Mouse (Mus musculus) thymus, adult 2 months (tissue): Measurements from ENCODE around the gene Oxld1. TPM values are rescaled to one million over a fixed set of nuclear protein-coding genes. Genes with fewer than 3 reads are reported as not detected.
"Not testable (repeated sequence)": the region's sequence is repeated elsewhere in the genome, so short reads cannot be mapped to it uniquely, and the experiment has no call there.

Experiments used
- DNase-seq: peaks from one replicate; pipeline ENCODE4 v3.0.0; 2021
- H3K27ac ChIP-seq: fragments of 200-500 bp; 2 replicates; pipeline ENCODE4 v1.5.1; 2012; ENCODE audit warnings: low read length, control low read depth; ENCODE audit not compliant: control insufficient read depth, insufficient read depth
- H3K27me3 ChIP-seq: fragments of 200-500 bp; 2 replicates; pipeline ENCODE4 v1.6.1; 2012; ENCODE audit warnings: mild to moderate bottlenecking, low read length, moderate library complexity, mixed read lengths; ENCODE audit not compliant: control insufficient read depth, insufficient read depth
- H3K36me3 ChIP-seq: fragments of 200-500 bp; 2 replicates; pipeline ENCODE4 v1.6.1; 2012; ENCODE audit warnings: mild to moderate bottlenecking, low read length, moderate library complexity; ENCODE audit not compliant: control insufficient read depth, insufficient read depth
- H3K4me1 ChIP-seq: fragments of 200-500 bp; replicated peaks from 2 replicates; pipeline ENCODE4 v1.6.1; 2012; ENCODE audit warnings: low read length; ENCODE audit not compliant: control insufficient read depth, insufficient read depth
- H3K4me3 ChIP-seq: fragments of 200-500 bp; 2 replicates; pipeline ENCODE4 v1.5.1; 2012; ENCODE audit warnings: mild to moderate bottlenecking, low read length, control low read depth, moderate library complexity; ENCODE audit not compliant: control insufficient read depth, insufficient read depth
- CTCF ChIP-seq: fragments of 200-500 bp; IDR thresholded peaks from 2 replicates; pipeline ENCODE4 v1.5.1; 2012; ENCODE audit warnings: mild to moderate bottlenecking, control low read depth, low read length, moderate library complexity, borderline replicate concordance; ENCODE audit not compliant: control insufficient read depth, poor library complexity, insufficient read depth; ENCODE audit errors: extremely low read depth
- POLR2A ChIP-seq: fragments of 200-500 bp; IDR thresholded peaks from 2 replicates; pipeline ENCODE4 v1.6.1; 2012; ENCODE audit warnings: mild to moderate bottlenecking, low read length, control low read depth, moderate library complexity; ENCODE audit not compliant: control insufficient read depth, poor library complexity, insufficient read depth; ENCODE audit errors: extremely low read depth
- WGBS: fragments of 180-500 bp; shearing (Covaris S2); methylation state at CpG from one replicate; pipeline ENCODE4 v1.1.7; 2018; 5-methylcytosine and 5-hydroxymethylcytosine counted together
- polyA plus RNA-seq: library from polyadenylated mRNA; depleted of rRNA; stranded (reverse); fragments of >200 nt; gene quantifications from 2 replicates; pipeline ENCODE4 v1.2.3, GENCODE M21; 2012; rRNA removed

Gene Oxld1
- polyA plus RNA-seq, 1 experiment, result 17.3 TPM

DNA sequence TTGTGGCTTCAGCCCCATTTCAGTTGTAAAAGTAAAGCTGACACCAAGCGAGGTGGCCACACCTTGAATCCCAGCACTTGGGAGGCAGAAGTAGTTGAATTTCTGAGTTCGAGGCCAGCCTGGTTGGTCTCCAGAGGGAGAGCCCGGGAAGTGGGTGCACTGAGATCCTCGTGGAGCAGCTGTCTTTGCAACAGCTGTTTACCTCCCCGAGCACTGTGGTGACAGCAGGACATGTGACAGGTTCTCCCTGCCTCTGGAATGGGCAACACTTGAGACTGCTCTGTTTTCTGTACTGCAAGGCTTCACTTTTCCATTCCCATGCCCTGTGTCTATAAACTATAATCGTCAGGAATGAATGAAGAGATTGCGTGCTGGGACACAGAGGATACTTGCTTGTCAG is 40.0 kb downstream of the Oxld1 start:
- 94% methylated on average over 7 of the region's 7 CpGs for WGBS
- H3K36me3 ChIP-seq, result peaks cover 75% of the 10 kb centered on the region
- TF ChIP-seq CTCF, result no peak
- TF ChIP-seq POLR2A, result no peak
- no peak for DNase-seq
- H3K4me1 ChIP-seq, result no peaks in the 10 kb centered on the region
- no peaks in the 10 kb centered on the region for H3K27me3 ChIP-seq
- no peak overlapping the region for H3K4me3 ChIP-seq
- H3K27ac ChIP-seq, result no peak overlapping the region

GRCm38 (mm10) chr11:120413621-120414020 is 44.2 kb downstream of the Oxld1 start:
- not testable (repeated sequence) for H3K27ac ChIP-seq, DNase-seq, H3K27me3 ChIP-seq, H3K4me1 ChIP-seq, H3K4me3 ChIP-seq
- peaks cover 81% of the 10 kb centered on the region for H3K36me3 ChIP-seq
- 99% methylated on average over 7 of the region's 10 CpGs for WGBS

Other genes with a start within 250 kb of the Oxld1 start
- 11.0 and 15.1 TPM in 2 replicates for gene Bahcc1, start 225.1 kb downstream of the Oxld1 start, polyA plus RNA-seq
- gene Actg1, start 109.5 kb downstream of the Oxld1 start, polyA plus RNA-seq, result 1,233 and 1,455 TPM in 2 replicates
- gene Fscn2, start 96.5 kb downstream of the Oxld1 start, polyA plus RNA-seq, result 0.19 and 0.37 TPM in 2 replicates
- gene Faap100, start 79.3 kb downstream of the Oxld1 start, polyA plus RNA-seq, result 59.7 and 64.4 TPM in 2 replicates
- 71.4 and 86.4 TPM in 2 replicates for gene Nploc4, start 20.4 kb downstream of the Oxld1 start, polyA plus RNA-seq
- 16.8 and 24.0 TPM in 2 replicates for gene Tspan10, start 15.4 kb downstream of the Oxld1 start, polyA plus RNA-seq
- 0.55 and 0.64 TPM in 2 replicates for gene Pde6g, start 4.6 kb downstream of the Oxld1 start, polyA plus RNA-seq
- 25.6 and 30.1 TPM in 2 replicates for gene Ccdc137, start within 50 bp of the Oxld1 start, polyA plus RNA-seq
- gene Arl16, start 9.5 kb upstream of the Oxld1 start, polyA plus RNA-seq, result 25.9 and 28.4 TPM in 2 replicates
- gene Mrpl12, start 26.5 kb upstream of the Oxld1 start, polyA plus RNA-seq, result 89.6 and 92.3 TPM in 2 replicates
- gene Slc25a10, start 33.8 kb upstream of the Oxld1 start, polyA plus RNA-seq, result 102 and 103 TPM in 2 replicates
- gene Gcgr, start 72.6 kb upstream of the Oxld1 start, polyA plus RNA-seq, result 1.0 TPM in 2 replicates
- gene Mcrip1, start 91.7 kb upstream of the Oxld1 start, polyA plus RNA-seq, result 167 and 191 TPM in 2 replicates
- gene Ppp1r27, start 93.1 kb upstream of the Oxld1 start, polyA plus RNA-seq, result 5.0 and 6.4 TPM in 2 replicates
- 125 and 139 TPM in 2 replicates for gene P4hb, start 115.2 kb upstream of the Oxld1 start, polyA plus RNA-seq
- 1,184 and 1,219 TPM in 2 replicates for gene Arhgdia, start 123.6 kb upstream of the Oxld1 start, polyA plus RNA-seq
- 60.9 and 74.6 TPM in 2 replicates for gene Alyref, start 140.3 kb upstream of the Oxld1 start, polyA plus RNA-seq
- 127 and 140 TPM in 2 replicates for gene Anapc11, start 140.4 kb upstream of the Oxld1 start, polyA plus RNA-seq
- 2.2 and 2.8 TPM in 2 replicates for gene Npb, start 150.4 kb upstream of the Oxld1 start, polyA plus RNA-seq
- 247 and 260 TPM in 2 replicates for gene Pcyt2, start 159.9 kb upstream of the Oxld1 start, polyA plus RNA-seq
- gene Sirt7, start 167.2 kb upstream of the Oxld1 start, polyA plus RNA-seq, result 169 and 184 TPM in 2 replicates
- gene Mafg, start 175.5 kb upstream of the Oxld1 start, polyA plus RNA-seq, result 33.6 and 35.5 TPM in 2 replicates
- 2.8 and 3.4 TPM in 2 replicates for gene Pycr1, start 185.7 kb upstream of the Oxld1 start, polyA plus RNA-seq
- 1.2 and 3.2 TPM in 2 replicates for gene Myadml2, start 190.1 kb upstream of the Oxld1 start, polyA plus RNA-seq
- gene Notum, start 203.1 kb upstream of the Oxld1 start, polyA plus RNA-seq, result 0.24 and 0.89 TPM in 2 replicates
- gene Aspscr1, start 214.9 kb upstream of the Oxld1 start, polyA plus RNA-seq, result 170 and 183 TPM in 2 replicates